Mouse (Mus musculus) spleen, embryonic (tissue): ENCODE measurements around the gene Pign.

Source experiments
- CTCF ChIA-PET: fragments of 350-600 bp; sonication (Branson Sonifier 250); formaldehyde crosslinking; loops from one replicate; lab custom pipeline; 2022; lab: Charles Lee

Gene Pign

DNA sequence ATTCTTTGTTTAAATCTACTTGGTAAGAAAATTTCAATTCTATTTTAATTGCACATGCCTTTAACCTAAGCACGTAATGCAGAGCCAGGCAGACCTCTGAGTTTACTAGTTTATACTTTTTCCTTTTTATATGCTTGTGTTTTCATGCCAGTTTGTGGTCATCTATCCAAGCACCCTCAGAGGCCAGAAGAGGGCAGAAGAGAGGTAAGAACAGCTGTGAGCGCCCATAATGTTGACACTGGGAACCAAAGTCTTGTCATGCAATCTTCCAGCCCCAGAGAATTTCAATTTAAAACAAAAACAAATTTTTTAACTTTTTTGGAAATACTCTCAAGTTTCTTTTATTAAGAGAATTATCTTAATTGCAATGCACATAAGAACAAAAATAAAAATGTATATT lies 99.7 kb downstream of the Pign start:
- CTCF ChIA-PET: no interaction called here

DNA sequence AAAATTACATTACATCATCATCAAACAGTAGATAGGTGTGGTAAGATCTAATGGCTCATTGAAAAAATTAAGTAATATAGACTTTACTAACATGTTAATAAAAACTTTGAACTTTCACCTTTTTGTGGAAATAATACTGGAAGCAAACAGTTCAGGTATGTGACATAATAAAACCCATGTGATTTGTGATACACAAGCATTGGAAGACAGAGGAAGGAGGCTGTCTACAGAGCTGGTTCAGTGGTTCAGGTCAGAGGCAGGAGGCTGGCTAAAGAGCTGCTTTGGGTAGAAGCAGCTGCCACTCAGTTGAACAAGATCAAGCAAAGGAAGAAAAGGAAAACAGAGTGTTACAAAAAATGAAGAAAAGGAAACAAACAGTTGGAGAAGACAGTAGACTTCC lies 107.4 kb downstream of the Pign start:
- CTCF ChIA-PET: no interaction called here

DNA sequence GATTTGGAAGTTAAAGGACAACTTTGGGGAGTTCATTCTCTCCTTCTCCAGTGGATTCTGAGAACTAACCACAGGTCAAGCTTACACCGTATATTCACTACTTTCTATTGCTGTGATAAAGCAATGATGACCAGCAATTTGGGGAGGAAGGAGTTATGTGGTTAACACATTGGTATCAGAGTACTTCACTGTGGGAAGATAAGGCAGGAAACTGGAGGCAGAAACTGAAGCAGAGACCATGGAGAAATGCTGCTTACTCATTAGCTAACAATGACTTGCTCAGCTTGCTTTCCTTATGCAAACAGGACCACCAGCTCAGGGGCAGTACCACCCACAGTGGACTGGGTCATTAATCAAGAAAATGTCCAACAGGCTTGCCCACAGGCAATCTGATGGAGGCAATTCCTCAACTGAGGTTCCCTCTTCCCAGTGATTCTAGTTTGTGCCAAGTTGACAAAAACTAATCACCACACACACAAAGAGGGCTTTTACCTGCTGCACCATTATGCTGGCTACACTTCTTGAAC lies 108.2 kb downstream of the Pign start:
- CTCF ChIA-PET: no interaction called here

DNA sequence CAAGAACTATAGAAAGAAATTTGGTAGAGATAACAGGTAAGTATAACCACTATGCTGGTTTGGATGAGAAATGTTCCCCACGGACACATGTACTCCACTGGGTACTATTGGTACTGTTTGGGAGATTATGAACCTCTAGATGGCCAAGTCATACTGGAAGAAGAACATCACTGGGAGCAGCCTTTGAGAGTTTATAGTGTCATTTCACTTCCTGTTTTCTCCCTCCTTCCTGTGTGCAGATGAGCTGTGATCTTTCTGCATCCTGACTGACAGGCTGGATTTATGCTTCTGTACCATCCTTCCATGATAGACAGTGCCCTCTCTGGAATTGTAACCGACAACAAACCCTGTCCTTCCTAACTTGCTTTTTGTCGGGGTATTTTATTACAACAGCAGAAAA lies 110.3 kb downstream of the Pign start:
- CTCF ChIA-PET: no interaction called here

DNA sequence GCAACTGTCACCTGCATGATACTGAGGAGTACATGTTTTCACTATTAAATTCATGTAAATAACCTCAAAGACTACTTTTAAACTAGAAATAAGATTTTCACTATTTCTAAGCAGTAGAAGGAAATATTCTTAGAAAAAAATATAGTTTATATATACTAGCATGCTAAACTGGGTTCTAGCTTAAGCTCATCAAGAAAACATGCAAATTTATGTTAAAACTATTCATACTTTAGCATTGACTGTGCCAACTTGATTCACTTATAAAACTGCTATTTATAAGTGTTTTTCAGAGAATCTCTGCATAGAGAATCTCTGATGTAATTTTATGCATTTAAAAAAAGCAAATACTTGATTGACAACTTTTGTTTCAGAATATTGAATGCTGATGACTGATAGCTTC lies 113.3 kb downstream of the Pign start:
- CTCF ChIA-PET: no interaction called here

DNA sequence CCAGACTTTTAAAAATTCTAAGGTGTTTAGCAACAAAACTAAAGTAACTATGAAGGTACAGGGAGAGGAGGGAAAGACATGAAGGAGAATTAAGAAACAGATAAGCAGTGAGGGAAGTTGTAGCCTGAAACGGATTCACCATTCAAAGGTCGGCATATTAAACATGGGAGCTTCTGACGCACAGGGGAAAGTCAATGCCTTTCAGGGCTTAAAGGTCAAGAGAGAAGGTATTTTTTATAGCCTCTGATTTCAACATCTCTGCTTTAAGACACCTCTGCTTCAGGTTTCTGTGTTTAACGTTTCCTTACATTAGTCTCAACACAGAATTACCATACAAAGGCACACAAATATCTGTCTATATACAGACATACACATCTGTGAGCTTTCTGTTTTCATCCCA lies 113.8 kb downstream of the Pign start:
- CTCF ChIA-PET: no interaction called here

DNA sequence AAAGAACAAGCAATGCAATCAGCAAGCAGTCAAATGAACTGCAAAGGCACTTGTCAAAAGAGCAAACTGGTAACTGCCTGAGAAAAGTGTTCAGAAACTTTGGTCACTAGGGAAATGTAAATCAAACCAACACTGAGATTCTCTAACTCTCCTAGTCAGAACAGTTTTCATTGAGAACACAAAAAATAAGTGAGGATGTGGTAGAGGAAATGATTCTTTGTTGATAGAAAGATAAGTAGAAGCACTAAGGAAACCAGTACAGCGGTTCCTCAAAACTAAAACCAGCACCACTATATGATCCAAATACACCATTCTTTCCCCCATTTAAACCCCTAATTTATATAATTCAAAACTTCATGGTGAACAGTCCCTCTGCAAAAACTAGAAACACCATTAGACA lies 120.4 kb downstream of the Pign start:
- CTCF ChIA-PET: no interaction called here

DNA sequence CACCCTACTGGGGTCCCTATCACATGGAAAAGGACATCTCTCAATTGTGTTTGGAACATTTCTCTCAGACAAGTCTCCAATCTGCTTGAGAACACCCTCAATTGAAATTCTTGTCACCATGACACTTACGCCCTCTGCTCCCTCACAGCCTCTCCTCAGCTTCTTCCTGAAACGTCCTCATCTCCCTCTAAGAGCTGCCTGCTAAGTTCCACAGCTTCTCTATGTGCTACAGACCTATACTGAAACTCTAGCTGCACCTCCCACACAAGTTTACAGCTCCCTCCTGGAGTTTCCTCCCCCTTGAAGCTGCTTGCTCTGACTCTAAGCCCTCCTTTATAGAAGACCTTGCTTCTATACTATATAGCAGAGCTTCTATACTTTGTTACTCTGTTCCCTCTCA lies 139.7 kb downstream of the Pign start:
- CTCF ChIA-PET: interaction anchor here (0.6 kb wide), 1 partner anchor 34 kb away, joined by 3 read pairs; no protein-coding TSS in a partner anchor

DNA sequence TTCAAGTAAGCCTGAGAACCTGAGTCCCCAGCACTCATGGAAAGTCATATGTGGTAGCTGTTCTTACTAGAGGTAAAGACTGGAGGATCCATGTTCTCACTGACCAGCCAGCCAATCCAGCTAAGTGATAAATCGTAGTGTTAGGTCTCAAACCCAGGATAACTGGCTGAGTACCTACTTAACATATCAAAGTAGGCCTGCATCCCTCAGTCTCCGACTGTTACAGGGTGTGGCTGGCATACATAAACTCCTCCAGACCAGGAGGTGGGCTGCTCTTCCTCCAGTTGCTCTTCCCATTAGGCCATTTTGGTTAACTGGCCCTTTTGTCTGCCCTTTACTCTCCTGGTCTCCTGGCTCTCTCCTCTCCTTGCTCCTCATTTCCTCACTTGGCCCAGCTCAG lies 141.2 kb downstream of the Pign start:
- CTCF ChIA-PET: no interaction called here

DNA sequence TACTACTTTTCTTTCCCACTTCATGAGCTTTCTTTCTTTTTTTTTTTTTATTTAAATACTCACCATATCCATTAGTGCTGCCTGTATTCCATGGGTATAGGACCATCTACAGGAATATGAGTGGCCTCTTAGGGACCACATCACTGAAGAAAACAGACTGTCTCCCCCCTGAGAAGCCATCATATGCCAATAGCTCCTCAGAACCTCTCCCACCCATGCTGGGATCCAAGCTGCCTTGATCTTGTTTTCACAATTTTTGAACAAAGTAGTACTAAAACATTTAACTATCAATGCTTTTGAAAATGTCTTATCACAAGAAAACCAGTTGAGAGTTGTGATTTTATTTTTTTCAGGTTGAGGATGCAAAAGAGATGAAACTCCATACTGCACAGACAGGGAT lies 145.4 kb downstream of the Pign start:
- CTCF ChIA-PET: no interaction called here

DNA sequence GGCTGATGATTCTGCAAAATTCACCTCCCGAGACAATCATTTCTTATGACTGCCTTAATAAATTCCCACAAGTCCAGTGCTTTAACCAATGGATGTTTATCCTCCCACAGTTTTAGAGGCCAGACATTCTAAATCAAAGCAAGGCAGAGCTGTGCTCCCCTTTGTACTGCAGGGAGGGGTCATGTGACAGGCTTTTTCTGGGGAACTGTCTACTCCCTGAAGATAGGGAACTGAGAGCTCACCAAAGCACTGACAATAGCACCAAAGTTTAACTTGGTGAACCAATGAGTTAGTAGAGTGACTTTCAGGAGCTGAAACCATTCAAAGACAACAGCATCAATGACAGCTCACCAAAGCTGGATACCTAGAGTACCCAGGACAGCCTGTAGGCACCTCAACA lies 156.4 kb downstream of the Pign start:
- CTCF ChIA-PET: no interaction called here

DNA sequence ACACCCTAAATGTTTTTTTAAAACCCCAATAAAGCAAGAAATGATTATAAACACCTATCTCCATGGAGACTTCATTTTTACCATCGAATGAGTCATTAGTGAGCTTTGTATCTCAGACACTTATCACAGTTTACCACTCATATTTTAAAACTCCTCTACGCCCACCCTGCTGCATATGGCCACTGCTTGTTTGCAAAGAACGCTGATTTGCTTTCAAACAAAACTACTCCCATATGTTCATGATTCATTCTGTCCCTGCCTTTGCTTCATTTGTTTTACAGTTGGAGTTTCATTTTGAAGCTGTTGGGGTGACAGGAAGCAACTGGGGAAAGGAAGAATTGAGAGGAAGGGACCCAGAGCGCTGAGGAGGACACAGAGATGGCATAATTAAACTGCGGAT lies 170.9 kb downstream of the Pign start:
- CTCF ChIA-PET: no interaction called here

DNA sequence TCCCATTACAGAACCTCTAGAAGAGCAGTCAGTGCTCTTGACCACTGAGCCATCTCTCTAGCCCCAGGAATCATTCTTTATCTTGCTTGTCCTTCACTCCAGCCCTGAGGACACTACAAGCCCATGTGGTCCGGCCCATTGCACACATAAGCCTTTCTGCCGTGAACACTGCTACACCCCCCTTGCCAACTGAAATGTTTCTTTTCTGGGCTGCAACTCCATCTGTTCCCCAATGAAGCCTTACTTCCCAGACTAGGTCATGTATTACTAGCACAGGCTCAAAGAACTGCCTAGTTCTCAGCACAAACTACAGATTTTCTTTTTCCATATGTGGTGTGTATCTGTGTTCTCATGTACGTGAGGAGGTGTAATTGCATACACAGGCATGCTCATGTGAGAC lies 174.0 kb downstream of the Pign start:
- CTCF ChIA-PET: no interaction called here

DNA sequence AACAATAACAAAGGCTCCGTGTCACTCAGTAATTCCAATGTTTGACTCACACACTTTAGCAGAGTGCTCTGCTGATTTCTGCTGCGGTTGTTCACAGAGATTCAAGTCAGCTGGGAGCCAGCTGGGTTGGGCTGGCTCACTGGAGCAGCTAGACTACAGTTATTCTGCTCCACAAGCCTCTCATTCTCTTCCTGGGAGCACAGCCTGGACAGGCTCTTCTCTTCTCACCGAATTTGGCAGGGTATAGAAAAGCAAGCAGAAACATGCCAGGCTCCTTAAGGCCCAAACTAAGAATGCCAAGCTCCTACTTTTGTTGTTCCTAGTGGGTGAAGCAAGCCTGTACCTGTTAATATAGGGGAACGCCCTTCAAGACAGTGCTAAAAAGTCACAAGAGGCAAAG lies 176.4 kb downstream of the Pign start:
- CTCF ChIA-PET: no interaction called here
